Mouse (Mus musculus): Measurements from ENCODE around the gene Jkamp.
"Not testable (repeated sequence)": the region's sequence is repeated elsewhere in the genome, so short reads cannot be mapped to it uniquely, and the experiment has no call there.

Jkamp gene

DNA sequence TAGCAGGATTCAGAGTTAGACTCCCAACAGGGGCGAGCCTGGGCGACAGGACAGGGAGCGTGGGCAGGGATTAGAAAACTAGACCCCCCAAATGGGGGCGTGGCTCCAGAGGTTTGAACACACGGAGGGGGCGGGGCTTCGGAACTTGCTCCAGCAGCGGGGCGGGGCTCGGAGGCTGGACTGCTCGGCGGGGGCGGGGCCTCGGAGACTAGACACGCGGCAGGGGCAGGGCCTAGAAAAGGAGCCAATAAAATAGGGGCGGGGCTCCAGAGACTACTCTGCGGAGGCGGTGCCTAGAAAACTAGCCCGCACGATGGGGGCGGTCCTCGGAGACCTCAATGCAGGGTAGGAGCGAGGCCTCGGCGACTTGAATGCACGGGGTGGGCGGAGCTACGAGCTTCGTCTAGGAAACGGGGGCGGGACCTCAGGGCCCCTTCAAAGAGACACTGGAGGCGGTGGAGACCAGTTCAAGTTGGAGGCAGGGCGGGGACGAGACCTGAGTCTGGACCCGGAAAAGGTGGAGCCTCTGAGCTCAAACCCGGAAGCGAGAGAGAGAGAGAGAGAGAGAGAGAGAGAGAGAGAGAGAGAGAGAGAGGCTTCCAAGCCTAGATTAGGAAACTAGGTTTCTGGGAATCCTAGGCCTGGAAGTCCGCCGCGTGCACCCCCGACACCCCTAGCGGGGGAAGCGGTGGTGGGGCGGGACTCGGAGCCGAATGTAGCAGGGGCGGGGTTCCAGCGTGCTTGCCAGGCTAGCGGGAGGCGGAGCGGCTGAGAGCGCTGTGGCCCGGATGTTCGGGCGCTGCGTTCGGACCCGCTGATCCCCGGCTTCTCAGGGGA lies at the start of gene Jkamp, which contains the start of gene L3hypdh:
Gene Jkamp (plus strand): TSS at position 261 of the 837 bp plus-strand sequence.
Gene L3hypdh (minus strand): TSS at position 111 of the 837 bp plus-strand sequence.
- CTCF ChIA-PET, result interaction anchor here (0.7 kb wide), 1 partner anchor 1297 kb away, joined by 3 read pairs; no protein-coding TSS in a partner anchor

- CTCF ChIA-PET, result no interaction called here
These were observed 49.2 kb upstream of the Jkamp start for GRCm38 (mm10) chr12:72036097-72036661.

- CTCF ChIA-PET, result interaction anchor here (0.6 kb wide), 1 partner anchor 680 kb away, joined by 3 read pairs; no protein-coding TSS in a partner anchor
These were observed 48.3 kb upstream of the Jkamp start for GRCm38 (mm10) chr12:72037049-72037448.

DNA sequence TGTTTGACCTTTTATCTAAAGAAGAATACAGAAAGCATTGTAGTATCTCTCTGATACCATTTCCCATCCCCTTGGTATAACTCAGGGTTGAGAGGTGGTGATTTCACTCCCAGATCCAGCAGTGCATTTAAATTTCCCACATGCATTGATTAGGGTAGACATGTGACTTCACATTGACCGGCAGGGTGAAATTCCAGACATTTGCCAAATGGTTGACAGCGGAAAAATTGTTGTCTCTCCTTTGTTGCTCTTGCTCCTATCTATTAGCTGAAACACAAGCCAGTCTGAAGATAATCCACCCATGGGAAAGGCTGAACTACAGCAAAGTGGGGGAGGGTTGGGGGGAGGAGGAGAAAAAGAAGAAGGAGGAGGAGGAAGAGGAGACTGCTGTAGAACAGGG lies 46.5 kb upstream of the Jkamp start:
- CTCF ChIA-PET, result no interaction called here

DNA sequence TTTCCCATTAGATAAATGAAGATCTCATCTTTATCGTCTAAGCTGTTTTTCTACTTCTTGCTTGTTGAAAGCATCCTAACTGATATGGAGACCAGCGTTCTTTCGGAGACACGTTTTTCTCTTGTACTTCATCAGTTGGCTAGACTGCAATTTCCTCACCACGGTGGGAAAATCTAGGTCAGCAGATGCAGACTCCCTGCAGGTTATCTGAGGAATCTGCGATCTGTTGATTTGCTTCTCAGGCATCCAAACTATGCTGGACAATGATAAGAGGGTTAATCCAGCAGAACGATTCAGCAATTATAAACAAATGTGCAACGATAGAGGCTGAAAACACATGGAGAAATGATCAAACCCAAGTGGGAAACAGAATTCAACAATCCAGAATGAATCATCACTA lies 45.9 kb upstream of the Jkamp start:
- CTCF ChIA-PET, result no interaction called here

- CTCF ChIA-PET, result no interaction called here
These were observed 44.2 kb upstream of the Jkamp start for GRCm38 (mm10) chr12:72041238-72041637.

GRCm38 (mm10) chr12:72047513-72047912 lies 37.9 kb upstream of the Jkamp start:
- CTCF ChIA-PET, result interaction anchor here (1.0 kb wide), 1 partner anchor 38 kb away, joined by 3 read pairs; no protein-coding TSS in a partner anchor

DNA sequence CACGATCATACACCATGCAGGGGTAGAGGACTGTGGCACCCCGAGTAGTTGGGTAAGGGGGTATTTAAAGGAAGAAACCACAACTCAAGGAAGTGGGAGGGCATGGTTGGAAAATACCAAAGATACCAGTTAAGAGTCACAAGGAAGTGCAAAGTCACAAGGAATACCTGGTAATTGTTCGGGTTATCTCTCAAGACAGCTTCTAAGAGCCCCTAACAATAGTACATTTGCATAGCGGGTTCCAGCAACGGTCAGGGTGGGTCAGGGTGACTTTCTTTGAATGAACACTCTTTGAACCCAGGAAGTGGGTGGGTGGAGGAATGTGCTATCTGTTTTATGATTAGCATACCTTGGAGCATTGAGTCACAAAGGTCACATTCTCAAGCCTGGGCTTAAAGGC lies 35.2 kb upstream of the Jkamp start:
- CTCF ChIA-PET, result not testable (repeated sequence)

- CTCF ChIA-PET, result interaction anchor here (0.5 kb wide), 1 partner anchor 192 kb away, joined by 3 read pairs; no protein-coding TSS in a partner anchor
These were observed 34.6 kb upstream of the Jkamp start for GRCm38 (mm10) chr12:72050821-72051220.

GRCm38 (mm10) chr12:72052571-72052970 lies 32.8 kb upstream of the Jkamp start:
- CTCF ChIA-PET, result no interaction called here

DNA sequence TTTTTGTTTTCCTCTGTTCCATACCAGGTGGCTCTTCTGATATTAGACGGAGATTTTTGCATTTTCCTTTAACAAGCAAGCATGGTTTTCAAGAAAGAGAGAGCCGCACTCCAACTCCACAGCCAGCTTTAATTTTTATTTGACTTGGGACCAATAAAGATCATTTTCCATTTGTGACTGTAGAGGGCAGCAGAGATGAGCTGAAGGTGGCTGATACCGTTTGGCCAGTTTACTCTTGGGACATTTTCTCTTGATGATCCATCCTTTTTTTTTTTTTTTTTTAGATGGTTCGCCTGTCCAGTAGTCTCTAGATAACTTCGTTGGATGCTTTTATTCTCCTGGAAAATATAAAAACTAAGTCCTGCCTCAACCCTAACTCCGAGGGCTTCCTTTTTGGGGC lies 32.1 kb upstream of the Jkamp start:
- CTCF ChIA-PET, result no interaction called here

DNA sequence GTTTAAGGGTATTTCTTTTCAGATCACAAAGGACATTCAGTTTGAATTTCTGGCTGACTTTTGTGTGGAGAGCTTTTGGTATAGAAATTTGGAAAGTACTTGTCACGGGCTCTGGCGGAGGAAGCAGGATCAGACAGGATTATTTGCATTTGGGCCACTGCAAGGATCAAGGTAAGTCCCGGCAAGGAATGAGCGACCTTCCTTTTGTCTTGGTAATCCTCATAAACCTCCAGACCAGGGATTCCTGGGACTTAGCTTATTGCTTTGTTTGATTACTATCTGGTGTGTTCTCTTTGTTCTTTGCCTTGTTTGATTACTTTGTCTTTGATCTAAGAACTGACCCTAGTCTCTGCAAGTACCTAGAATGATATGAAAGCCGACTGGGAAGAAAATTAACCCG lies 31.5 kb upstream of the Jkamp start:
- CTCF ChIA-PET, result no interaction called here

GRCm38 (mm10) chr12:72057780-72058179 lies 27.6 kb upstream of the Jkamp start:
- CTCF ChIA-PET, result no interaction called here

DNA sequence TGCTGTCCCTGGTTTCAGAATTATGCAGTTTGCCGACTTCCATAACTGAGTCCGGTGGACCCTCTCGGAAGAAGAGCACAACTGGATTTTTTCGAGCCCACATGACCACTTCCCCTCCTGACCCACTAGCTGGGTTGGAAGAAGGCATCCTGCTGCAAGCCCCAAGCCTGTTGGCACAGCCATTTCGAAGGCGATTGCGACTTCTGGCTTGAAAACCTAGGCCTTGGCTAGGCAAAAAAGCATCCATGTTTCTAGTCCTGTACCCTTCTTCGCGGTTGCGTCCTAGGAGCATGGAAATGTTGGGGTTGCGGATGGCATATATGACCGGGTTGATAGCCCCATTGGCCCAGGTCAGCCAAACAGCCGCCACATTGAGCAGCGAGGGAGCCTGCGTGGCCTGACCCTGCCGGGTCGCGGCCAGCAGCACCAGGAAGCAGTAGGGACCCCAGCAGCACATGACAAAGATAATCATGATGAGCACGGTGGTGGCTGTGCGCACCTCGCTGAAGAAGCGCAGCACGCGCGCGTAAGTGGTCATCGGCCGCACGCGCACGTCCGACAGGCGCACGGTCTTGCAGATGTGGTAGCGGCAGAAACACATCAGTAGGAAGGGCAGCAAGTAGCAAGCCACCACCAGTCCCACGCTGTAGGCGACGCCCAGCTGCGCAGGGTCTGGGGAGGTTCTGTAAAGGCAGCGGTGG lies 15.6 kb upstream of the Jkamp start:
- CTCF ChIA-PET, result no interaction called here

DNA sequence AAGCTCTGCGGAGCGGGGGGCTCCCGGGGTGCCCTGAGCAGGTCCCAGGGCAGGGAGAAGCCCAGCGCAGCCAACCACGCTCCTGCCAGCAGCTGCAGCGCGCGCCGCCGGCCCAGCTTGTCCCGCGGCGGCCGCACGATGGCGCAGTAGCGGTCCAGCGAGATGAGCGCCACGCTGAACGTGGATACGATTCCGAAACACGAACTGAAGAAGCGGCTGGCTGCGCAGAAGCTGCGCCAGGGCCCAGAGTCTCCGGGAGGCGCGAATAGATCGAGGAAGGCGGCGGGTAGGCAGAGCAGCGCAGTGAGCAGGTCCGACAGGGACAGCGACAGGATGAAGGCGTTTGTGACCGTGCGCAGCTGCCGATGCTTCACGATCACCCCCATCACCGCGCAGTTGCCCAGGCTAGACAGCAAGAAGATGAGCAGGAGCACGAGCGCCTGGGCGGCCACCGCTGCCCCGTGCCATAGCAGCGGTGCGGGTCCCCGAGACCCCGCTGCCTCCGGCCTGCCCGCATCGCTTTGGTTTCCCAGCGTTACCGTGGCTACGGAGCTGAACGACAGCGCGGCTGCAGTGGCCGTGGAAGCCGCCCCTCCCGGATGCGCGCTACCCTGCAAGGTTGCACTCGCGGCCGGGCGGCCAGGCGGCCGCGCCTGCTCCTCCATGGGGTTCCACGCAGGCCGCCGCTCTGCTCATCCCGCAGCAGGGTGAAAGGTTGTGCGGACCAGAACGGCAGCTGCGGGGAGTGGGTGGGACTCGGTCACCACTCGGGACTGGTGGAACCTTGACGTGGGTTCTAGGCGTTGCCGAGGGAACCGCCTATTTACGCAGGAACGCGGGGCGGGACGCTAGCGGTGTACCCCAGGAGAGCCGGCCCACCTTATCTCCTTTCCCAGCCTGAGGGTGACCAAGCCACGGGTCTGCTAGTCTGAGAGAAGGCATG lies 14.8 kb upstream of the Jkamp start, which contains the start of gene Gpr135:
Gene Gpr135 (minus strand): TSS at position 799 of the 943 bp plus-strand sequence.
- CTCF ChIA-PET, result no interaction called here

DNA sequence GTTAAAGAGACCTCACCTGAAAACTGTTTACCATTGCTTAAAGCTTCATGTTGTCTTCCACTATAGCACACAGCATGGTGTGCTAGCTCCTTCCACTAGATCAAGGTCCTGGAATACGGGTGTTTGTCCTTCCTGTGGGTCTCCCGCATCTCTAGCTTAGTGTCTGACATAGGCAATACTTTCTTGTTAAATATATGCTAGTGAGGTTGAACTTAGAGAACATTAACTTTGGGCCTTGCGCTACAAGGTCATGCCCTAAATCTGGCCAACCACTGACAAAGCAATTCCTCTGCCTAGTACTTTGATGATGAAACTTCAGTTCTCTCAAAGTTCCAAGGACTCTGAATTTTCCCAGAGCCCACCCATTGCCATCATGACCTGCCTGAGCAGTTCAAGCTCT lies 7.1 kb upstream of the Jkamp start:
- CTCF ChIA-PET, result no interaction called here

GRCm38 (mm10) chr12:72081961-72082360 lies 3.4 kb upstream of the Jkamp start:
- CTCF ChIA-PET, result no interaction called here

DNA sequence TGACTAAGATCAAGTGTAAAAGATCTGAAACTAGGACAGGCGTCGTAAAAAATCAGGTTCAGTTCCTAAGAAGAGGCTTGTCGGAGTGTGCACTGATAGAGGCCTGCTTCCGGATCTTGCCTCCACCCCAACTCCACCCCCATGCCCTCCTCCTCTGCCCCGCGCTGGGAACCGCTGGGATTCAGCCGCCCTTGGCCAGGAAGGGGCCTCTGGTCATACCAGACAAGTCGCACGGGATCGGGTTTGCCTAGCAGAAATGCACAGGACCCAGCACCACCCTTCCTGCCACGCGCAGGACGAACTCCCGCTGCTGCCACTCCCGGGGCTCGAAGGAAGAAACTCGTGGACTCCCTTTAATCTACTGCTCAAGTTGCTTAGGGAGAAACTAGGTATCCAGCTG lies 3.0 kb upstream of the Jkamp start:
- CTCF ChIA-PET, result interaction anchor here (0.7 kb wide), 2 partner anchors 686 to 1872 kb away, joined by 4 to 5 read pairs; no protein-coding TSS in a partner anchor

GRCm38 (mm10) chr12:72083265-72083664 lies 2.1 kb upstream of the Jkamp start:
- CTCF ChIA-PET, result interaction anchor here (0.7 kb wide), 2 partner anchors 685 to 1871 kb away, joined by 4 to 5 read pairs; no protein-coding TSS in a partner anchor

DNA sequence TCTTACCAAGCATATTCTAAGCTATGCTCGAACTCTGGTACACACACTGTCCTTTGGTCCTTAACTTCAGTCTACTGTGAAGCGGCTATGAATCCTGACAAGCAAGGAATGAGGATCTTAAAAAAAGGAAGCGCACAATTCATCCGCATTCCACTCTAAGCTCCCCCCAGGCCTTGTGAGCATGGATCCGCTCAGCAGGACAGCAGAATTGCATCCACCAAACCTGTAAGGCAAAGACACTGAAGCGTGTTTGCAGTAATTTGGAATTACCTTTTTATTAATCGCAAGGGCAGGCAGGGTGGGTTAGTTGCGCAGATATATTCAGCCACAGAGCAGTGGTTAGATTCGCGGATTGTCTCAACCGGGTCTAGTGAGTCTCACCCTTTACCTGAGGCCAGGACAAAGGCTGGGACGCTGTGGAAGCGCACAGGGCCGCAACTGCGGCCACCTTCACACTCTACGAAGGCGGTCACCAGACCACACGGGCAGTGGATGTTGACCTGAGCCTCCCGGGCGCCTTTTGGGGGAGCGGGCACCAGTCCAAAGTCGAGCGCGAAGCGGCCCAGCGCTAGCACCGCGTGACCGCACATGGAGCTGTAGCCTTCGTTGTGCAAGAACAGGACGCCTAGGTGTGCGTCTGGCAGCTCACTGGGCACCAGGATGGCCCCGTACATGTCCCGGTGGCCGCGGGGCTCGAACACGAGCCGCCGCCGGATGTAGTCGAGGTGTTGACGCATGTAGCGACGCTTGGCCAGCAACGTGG lies 947 bp upstream of the Jkamp start:
- CTCF ChIA-PET, result no interaction called here

DNA sequence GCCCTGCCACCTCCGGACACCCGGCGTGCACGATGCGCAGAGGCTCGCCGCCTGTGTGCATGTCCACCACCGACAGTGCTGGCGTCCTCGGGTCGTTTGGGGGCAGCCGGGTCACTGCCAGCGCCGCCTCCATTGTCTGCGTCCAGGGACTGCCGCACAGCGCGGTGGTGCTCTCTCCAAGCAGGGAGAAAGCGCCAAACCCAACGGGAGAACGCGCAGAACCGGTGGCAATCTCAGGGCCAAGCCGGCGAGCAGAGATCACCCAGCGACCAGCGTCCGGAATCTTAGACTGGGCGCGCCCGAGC lies 413 bp upstream of the Jkamp start:
- CTCF ChIA-PET, result no interaction called here

Measured in spleen, embryonic (tissue).